Mouse (Mus musculus) thymus, postnatal 4 days (tissue): ENCODE data around the gene Olfr632.
"Not testable (repeated sequence)": the region's sequence is repeated elsewhere in the genome, so short reads cannot be mapped to it uniquely, and the experiment has no call there.

Experiments used
- DNase-seq: peaks from one replicate; pipeline ENCODE4 v3.0.0; 2021

Olfr632 gene

GRCm38 (mm10) chr7:103934264-103934663, at the start of gene Olfr632:
TSS of gene Olfr632 (plus strand) at chr7:103934347.
- no peak for DNase-seq

- DNase-seq: no peak
Observed at GRCm38 (mm10) chr7:103886152-103886551, 48.0 kb upstream of the Olfr632 start, which contains the start of gene Olfr66. TSS of gene Olfr66 (minus strand) at chr7:103886252.

GRCm38 (mm10) chr7:103894385-103894784, 39.8 kb upstream of the Olfr632 start, which contains the start of gene Olfr64:
TSS of gene Olfr64 (minus strand) at chr7:103894485.
- no peak for DNase-seq

GRCm38 (mm10) chr7:103903187-103903586, 31.0 kb upstream of the Olfr632 start, which contains the start of gene Olfr65:
TSS of gene Olfr65 (plus strand) at chr7:103903487.
- no peak for DNase-seq

- no peak for DNase-seq
Observed at GRCm38 (mm10) chr7:103910047-103910446, 24.1 kb upstream of the Olfr632 start.

- no peak for DNase-seq
Observed at GRCm38 (mm10) chr7:103912969-103913511, 21.1 kb upstream of the Olfr632 start.

GRCm38 (mm10) chr7:103915338-103915737, 18.8 kb upstream of the Olfr632 start:
- no peak for DNase-seq

- DNase-seq: no peak
Observed at GRCm38 (mm10) chr7:103928525-103928924, 5.6 kb upstream of the Olfr632 start, which contains the start of gene Olfr631. TSS of gene Olfr631 (plus strand) at chr7:103928825.

GRCm38 (mm10) chr7:103942730-103943129, 8.6 kb downstream of the Olfr632 start:
- DNase-seq: peak; percentile 64

- no peak for DNase-seq
Observed at GRCm38 (mm10) chr7:103944137-103944536, 10.0 kb downstream of the Olfr632 start, which contains the start of gene Olfr633. TSS of gene Olfr633 (plus strand) at chr7:103944437.

- not testable (repeated sequence) for DNase-seq
Observed at GRCm38 (mm10) chr7:103966873-103967272, 32.7 kb downstream of the Olfr632 start.

GRCm38 (mm10) chr7:103970852-103971251, 36.7 kb downstream of the Olfr632 start, which contains the start of gene Olfr635:
TSS of gene Olfr635 (plus strand) at chr7:103971152.
- DNase-seq: no peak

GRCm38 (mm10) chr7:103971782-103972181, 37.6 kb downstream of the Olfr632 start:
- DNase-seq: no peak
